Mouse (Mus musculus) hindbrain, postnatal 0 days (tissue): Measurements from ENCODE around the gene Syce2. TPM values are rescaled to one million over a fixed set of nuclear protein-coding genes. Genes with fewer than 3 reads are reported as not detected.
"Not testable (repeated sequence)": the region's sequence is repeated elsewhere in the genome, so short reads cannot be mapped to it uniquely, and the experiment has no call there.

Experiments used
- ATAC-seq: fragments of 200-750 bp; cut with Nextera tagmentation; 2 replicates; pipeline ENCODE4 v1.8.0; 2017; ENCODE audit warnings: mild to moderate bottlenecking, moderate TSS enrichment, moderate library complexity
- DNase-seq: peaks from one replicate; pipeline ENCODE4 v3.0.0-alpha.2; 2015; ENCODE audit warnings: low spot score
- H3K27ac ChIP-seq: fragments of 300-500 bp; sonication (generic); 2 replicates; pipeline ENCODE4 v1.5.1; 2014; ENCODE audit warnings: mild to moderate bottlenecking
- H3K27me3 ChIP-seq: fragments of 300-500 bp; sonication (generic); 2 replicates; pipeline ENCODE4 v1.6.1; 2014; ENCODE audit warnings: low read length, mixed read lengths; ENCODE audit not compliant: insufficient read depth
- H3K36me3 ChIP-seq: fragments of 300-500 bp; sonication (generic); 2 replicates; pipeline ENCODE4 v1.6.1; 2014; ENCODE audit warnings: low read length, mixed read lengths; ENCODE audit not compliant: insufficient read depth
- H3K4me1 ChIP-seq: fragments of 300-500 bp; sonication (generic); 2 replicates; pipeline ENCODE4 v1.6.1; 2014; ENCODE audit warnings: antibody characterized with exemption, low read length, mixed read lengths; ENCODE audit not compliant: insufficient read depth
- H3K4me2 ChIP-seq: fragments of 300-500 bp; sonication (generic); 2 replicates; pipeline ENCODE4 v1.6.1; 2014; ENCODE audit warnings: low read depth, mild to moderate bottlenecking, low read length, moderate library complexity, mixed read lengths
- H3K4me3 ChIP-seq: fragments of 300-500 bp; sonication (generic); 2 replicates; pipeline ENCODE4 v1.5.1; 2014; ENCODE audit warnings: low read length
- H3K9ac ChIP-seq: fragments of 300-500 bp; sonication (generic); replicated peaks from 2 replicates; pipeline ENCODE4 v1.6.1; 2014; ENCODE audit warnings: mild to moderate bottlenecking, low read length, moderate library complexity, mixed read lengths
- H3K9me3 ChIP-seq: fragments of 300-500 bp; sonication (generic); 2 replicates; pipeline ENCODE4 v1.6.1; 2016; ENCODE audit warnings: low read length, mixed read lengths
- CTCF ChIP-seq: IDR thresholded peaks from 2 replicates; pipeline ENCODE4 v1.5.1; 2016; ENCODE audit warnings: antibody characterized with exemption, control low read depth, low read depth
- WGBS: fragments of 180-500 bp; shearing (Covaris S2); extraction: QIAGEN DNeasy Blood & Tissue Kit; methylation state at CpG from one replicate; pipeline ENCODE4 v1.1.7; 2014; 5-methylcytosine and 5-hydroxymethylcytosine counted together
- polyA plus RNA-seq: library from polyadenylated mRNA; unstranded; fragments of >200 nt; fragmentation: Nextera tagmentation; extraction: Ambion mirVana; gene quantifications from 2 replicates; pipeline ENCODE4 v1.2.1, GENCODE M21; 2015
- total RNA-seq: library from RNA; depleted of rRNA; stranded (reverse); fragments of >200 nt; gene quantifications from 2 replicates; pipeline ENCODE4 v1.2.3, GENCODE M21; 2014

Syce2 gene
- total and polyA plus RNA-seq, 2 experiments from 2014 or later, result 14.0 to 62.1 TPM

DNA sequence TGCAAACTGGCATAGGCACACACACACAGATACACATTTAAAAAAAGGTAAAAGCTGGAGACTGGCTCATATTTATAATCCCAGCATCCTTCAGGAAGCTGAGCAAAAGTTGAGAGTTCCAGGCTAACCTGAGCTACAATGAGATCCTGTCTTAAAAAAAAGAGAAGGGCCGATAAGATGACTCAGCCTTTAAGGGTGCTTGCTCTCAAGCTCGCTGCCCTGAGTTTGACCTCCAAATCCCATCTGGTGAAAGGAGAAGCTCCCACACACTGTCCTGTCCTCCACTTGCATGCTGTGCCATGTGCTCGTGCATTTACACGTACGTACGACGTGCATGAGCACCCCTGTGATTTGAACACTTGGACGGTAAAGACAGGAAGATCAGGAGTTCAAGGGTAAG is 35.6 kb downstream of the Syce2 start:
- H3K9ac ChIP-seq, result no peak overlapping the region
- TF ChIP-seq CTCF, result no peak
- 78% methylated on average over 8 of the region's 8 CpGs for WGBS
- no peak overlapping the region for H3K27ac ChIP-seq
- no peak overlapping the region for H3K4me2 ChIP-seq
- H3K4me3 ChIP-seq, result no peak overlapping the region
- H3K27me3 ChIP-seq, result no peaks in the 10 kb centered on the region
- ATAC-seq (no peak), DNase-seq (no peak)
- no peaks in the 10 kb centered on the region for H3K9me3 ChIP-seq
- H3K36me3 ChIP-seq, result peaks cover 13% of the 10 kb centered on the region; the same call in 1 of the 2 replicates
- 0 out of 2 replicates have a peak, but pooled peaks cover 4% of the 10 kb centered on the region for H3K4me1 ChIP-seq

DNA sequence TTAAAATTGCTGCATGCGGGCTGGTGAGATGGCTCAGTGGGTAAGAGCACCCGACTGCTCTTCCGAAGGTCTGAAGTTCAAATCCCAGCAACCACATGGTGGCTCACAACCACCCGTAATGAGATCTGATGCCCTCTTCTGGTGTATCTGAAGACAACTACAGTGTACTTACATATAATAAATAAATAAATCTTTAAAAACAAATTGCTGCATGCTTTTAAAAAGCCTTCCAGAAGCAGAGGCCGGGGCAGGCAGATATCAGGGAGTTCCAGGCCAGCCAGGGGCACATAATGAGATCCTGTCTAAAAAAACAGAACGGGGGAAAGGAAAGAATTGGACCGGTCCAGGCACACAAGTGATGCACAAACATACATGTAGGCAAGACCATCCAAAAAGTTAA is 36.1 kb downstream of the Syce2 start:
- H3K9me3 ChIP-seq, H3K4me1 ChIP-seq, H3K27ac ChIP-seq, ATAC-seq, DNase-seq, H3K27me3 ChIP-seq, H3K9ac ChIP-seq: not testable (repeated sequence)
- Histone ChIP-seq H3K4me3 (peak overlapping the region; percentile 37; the same call in 1 of the 2 replicates), H3K36me3 (peaks cover 18% of the 10 kb centered on the region; the same call in 1 of the 2 replicates), H3K4me2 (peak overlapping the region; percentile 66)
- TF ChIP-seq CTCF, result 0 out of 2 replicates have a peak, but pooled peaks have one; percentile 11
- 28% methylated on average over 6 of the region's 7 CpGs for WGBS

DNA sequence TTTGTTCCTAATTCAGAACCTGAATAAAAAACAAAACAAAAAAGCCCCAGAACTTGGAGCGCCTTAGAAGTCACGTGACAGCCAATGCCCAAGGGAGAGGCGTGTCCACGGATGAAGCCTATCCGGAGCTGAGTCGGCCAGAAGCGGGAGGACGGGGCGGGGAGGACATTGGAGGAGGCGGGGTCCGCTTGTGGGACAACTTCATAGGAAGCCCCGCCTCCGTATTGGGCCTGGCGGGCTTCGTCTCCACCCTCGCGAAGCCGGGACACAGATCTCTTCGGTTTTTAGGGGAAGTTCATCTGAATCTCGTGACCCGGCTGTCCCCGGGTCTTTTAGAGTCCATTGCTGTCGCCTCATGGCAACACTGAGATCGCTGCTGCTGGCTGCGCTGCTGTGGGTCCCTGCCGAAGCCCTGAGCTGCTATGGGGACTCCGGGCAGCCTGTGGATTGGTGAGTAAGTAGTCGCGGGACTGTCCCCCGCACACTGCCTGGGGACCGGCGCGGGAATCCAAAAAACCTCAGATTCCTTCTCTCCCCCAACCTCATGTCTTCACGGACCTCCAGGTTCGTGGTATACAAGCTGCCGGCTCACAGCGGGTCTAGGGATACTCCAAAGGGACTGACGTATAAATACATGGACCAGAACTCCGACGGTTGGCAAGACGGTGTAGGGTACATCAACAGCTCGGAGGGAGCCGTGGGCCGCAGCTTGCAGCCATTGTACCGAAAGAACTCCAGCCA is 36.7 kb downstream of the Syce2 start, which contains the start of gene Dnase2a:
Gene Dnase2a, plus strand, starts transcription at position 140 of the 741 bp plus-strand sequence.
- no peak for TF ChIP-seq CTCF
- no peaks in the 10 kb centered on the region for H3K27me3 ChIP-seq

DNA sequence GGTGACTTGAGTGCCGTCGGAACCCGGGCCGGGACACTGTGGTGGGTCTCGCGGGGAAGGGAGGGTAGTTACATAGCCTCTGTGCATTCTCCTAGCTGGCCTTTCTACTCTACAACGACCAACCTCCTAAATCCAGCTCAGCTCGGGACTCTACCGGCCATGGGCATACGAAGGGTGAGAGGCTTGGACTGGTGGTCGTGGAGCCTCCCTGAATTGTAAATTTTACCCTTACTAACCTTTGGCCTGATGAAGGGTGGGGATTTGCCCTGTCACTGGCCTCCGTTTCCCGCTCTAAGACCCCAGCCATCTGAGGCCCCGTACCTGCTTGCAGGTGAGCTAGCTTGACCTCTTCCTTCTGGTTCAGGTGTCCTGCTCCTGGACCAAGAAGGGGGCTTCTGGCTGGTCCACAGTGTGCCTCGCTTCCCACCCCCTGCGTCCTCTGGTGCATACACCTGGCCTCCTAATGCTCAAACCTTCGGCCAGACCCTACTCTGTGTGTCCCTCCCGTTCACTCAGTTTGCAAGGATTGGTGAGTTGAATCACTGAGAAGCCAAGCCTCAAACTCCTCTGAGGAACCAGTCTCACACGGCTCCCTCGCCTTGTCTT is 37.4 kb downstream of the Syce2 start:
- Histone ChIP-seq H3K27ac (no peak overlapping the region), H3K4me3 (peak overlapping the region; percentile 37), H3K4me2 (peak overlapping the region; percentile 66), H3K4me1 (no peaks in the 10 kb centered on the region), H3K9ac (peak overlapping the region; percentile 51), H3K9me3 (no peaks in the 10 kb centered on the region), H3K27me3 (no peaks in the 10 kb centered on the region), H3K36me3 (peaks cover 21% of the 10 kb centered on the region; the same call in 1 of the 2 replicates)
- DNase-seq (no peak), ATAC-seq (peak; percentile 6; the same call in 1 of the 2 replicates)
- TF ChIP-seq CTCF, result no peak
- 54% methylated on average over 20 of the region's 20 CpGs for WGBS

More for the DNA sequence above, 36.7 kb downstream of the Syce2 start, which contains the start of gene Dnase2a:
- Histone ChIP-seq H3K36me3 (peaks cover 21% of the 10 kb centered on the region; the same call in 1 of the 2 replicates), H3K4me1 (0 out of 2 replicates have a peak, but pooled peaks cover under 1% of the 10 kb centered on the region), H3K27ac (no peak within 1 kb of the TSS), H3K9ac (peak within 1 kb of the TSS; percentile 51), H3K9me3 (no peaks in the 10 kb centered on the region), H3K4me3 (peak within 1 kb of the TSS; percentile 37), H3K4me2 (peak within 1 kb of the TSS; percentile 66)
- WGBS, result 3% methylated on average over 43 of the region's 45 CpGs
- ATAC-seq (peak; percentile 86), DNase-seq (peak; percentile 95)

DNA sequence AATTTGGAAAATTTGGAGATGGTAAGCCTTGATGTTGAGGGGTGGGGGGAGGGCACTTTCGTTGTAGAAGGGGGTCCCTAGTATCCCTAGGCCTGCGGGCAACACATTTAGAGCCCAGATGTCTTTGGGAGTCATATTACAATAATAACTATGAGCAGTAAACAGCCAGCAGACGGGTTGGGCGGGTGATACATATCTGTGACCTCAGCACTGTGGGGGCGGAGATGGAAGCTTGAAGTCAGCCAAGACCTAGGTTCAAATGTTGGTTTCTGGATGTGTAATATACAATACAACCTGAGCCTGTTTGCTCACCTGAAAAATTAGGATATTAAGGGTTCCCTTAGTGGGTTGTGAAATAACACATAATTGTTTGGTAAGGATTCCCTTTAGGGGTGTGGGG is 38.0 kb downstream of the Syce2 start:
- peaks cover 21% of the 10 kb centered on the region; the same call in 1 of the 2 replicates for H3K36me3 ChIP-seq
- no peak overlapping the region for H3K4me2 ChIP-seq
- DNase-seq (no peak), ATAC-seq (no peak)
- H3K27me3 ChIP-seq, result no peaks in the 10 kb centered on the region
- H3K9me3 ChIP-seq, result no peaks in the 10 kb centered on the region
- no peak for TF ChIP-seq CTCF
- H3K27ac ChIP-seq, result no peak overlapping the region
- no peak overlapping the region for H3K4me3 ChIP-seq
- H3K9ac ChIP-seq, result no peak overlapping the region
- H3K4me1 ChIP-seq, result no peaks in the 10 kb centered on the region
- WGBS, result 86% methylated on average over 5 of the region's 5 CpGs

DNA sequence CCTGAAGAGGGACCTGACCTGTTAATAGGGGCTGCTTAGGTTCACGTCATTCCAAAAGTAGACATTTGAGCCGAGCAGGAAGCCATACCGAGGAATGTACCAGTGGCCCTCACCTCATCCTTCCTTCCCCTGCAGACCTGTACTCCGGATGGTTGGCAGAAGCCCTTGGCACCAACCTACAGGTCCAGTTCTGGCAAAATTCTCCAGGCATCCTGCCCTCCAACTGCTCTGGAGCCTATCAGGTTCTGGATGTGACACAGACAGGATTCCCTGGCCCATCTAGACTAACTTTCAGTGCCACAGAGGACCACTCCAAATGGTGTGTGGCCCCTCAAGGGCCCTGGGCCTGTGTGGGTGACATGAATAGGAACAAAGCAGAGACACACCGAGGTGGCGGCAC is 38.6 kb downstream of the Syce2 start:
- H3K4me3 ChIP-seq, result no peak overlapping the region
- H3K36me3 ChIP-seq, result peaks cover 22% of the 10 kb centered on the region; the same call in 1 of the 2 replicates
- WGBS, result 86% methylated on average over 6 of the region's 6 CpGs
- no peak overlapping the region for H3K9ac ChIP-seq
- no peak for ATAC-seq
- H3K4me2 ChIP-seq, result no peak overlapping the region
- no peaks in the 10 kb centered on the region for H3K9me3 ChIP-seq
- no peak for TF ChIP-seq CTCF
- no peaks in the 10 kb centered on the region for H3K4me1 ChIP-seq
- H3K27ac ChIP-seq, result no peak overlapping the region
- no peaks in the 10 kb centered on the region for H3K27me3 ChIP-seq
- DNase-seq, result no peak
